Mouse (Mus musculus) testis, adult 2 months (tissue): ENCODE measurements at regions not wholly inside any gene's neighbourhood (a gene's known extent, or its start where the extent isn't known, plus 50 kb on each side); places are given as distances from the start of the nearest gene placed in this dataset.

Source experiments
- H3K27ac ChIP-seq: fragments of 200-500 bp; 2 replicates; pipeline ENCODE4 v1.5.1; 2012; ENCODE audit warnings: low read depth, low read length; ENCODE audit not compliant: control insufficient read depth, insufficient read depth
- H3K27me3 ChIP-seq: fragments of 200-500 bp; 2 replicates; pipeline ENCODE4 v1.6.1; 2012; ENCODE audit warnings: mild to moderate bottlenecking, low read length, moderate library complexity; ENCODE audit not compliant: control insufficient read depth, insufficient read depth
- H3K36me3 ChIP-seq: fragments of 200-500 bp; 2 replicates; pipeline ENCODE4 v1.6.1; 2012; ENCODE audit warnings: mild to moderate bottlenecking, low read length; ENCODE audit not compliant: control insufficient read depth, insufficient read depth
- H3K4me1 ChIP-seq: fragments of 200-500 bp; 2 replicates; pipeline ENCODE4 v1.6.1; 2012; ENCODE audit warnings: low read length; ENCODE audit not compliant: control insufficient read depth, insufficient read depth
- H3K4me3 ChIP-seq: fragments of 200-500 bp; 2 replicates; pipeline ENCODE4 v1.5.1; 2012; ENCODE audit warnings: low read depth, mild to moderate bottlenecking, low read length, moderate library complexity, mixed read lengths; ENCODE audit not compliant: control insufficient read depth
- CTCF ChIP-seq: fragments of 200-500 bp; IDR thresholded peaks from 2 replicates; pipeline ENCODE4 v1.5.1; 2012; ENCODE audit warnings: low read depth, mild to moderate bottlenecking, inconsistent platforms, low read length, moderate library complexity; ENCODE audit not compliant: control insufficient read depth, insufficient read depth, insufficient replicate concordance
- POLR2A ChIP-seq: fragments of 200-500 bp; IDR thresholded peaks from 2 replicates; pipeline ENCODE4 v1.6.1; 2012; ENCODE audit warnings: low read depth, mild to moderate bottlenecking, inconsistent platforms, low read length, moderate library complexity; ENCODE audit not compliant: control insufficient read depth

DNA sequence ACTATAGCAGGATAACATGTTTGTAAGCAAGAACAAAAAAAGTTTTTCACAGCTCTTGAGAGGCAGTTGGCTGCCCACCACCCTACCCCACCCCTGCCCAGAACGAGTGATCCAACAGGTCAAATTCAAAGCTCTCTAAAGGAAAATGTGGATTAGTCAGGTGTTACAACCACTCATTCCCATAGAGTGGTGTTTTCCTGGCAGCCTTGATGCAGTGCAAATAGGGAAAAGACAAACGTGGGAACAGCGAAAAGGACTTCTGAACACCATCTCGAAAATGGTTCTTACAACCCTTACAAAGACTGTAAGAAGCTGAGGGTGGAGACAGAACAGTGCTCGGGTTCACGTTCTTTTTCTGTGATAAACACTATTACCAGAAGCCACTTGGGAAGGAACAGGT, 523.8 kb downstream of the Gja1 start:
- Histone ChIP-seq H3K4me3 (no peak overlapping the region), H3K4me1 (no peaks in the 10 kb centered on the region), H3K27me3 (no peaks in the 10 kb centered on the region), H3K27ac (no peak overlapping the region), H3K36me3 (no peaks in the 10 kb centered on the region)
- no peak for TF ChIP-seq CTCF
- no peak for TF ChIP-seq POLR2A

- Histone ChIP-seq H3K36me3 (no peaks in the 10 kb centered on the region), H3K27me3 (no peaks in the 10 kb centered on the region), H3K4me1 (no peaks in the 10 kb centered on the region), H3K27ac (no peak overlapping the region), H3K4me3 (no peak overlapping the region)
- TF ChIP-seq CTCF (no peak), POLR2A (no peak)
Measured at GRCm38 (mm10) chr10:56912711-56913110, 535.6 kb downstream of the Gja1 start.

GRCm38 (mm10) chr10:56914103-56914502, 537.0 kb downstream of the Gja1 start:
- TF ChIP-seq POLR2A (no peak), CTCF (no peak)
- Histone ChIP-seq H3K4me3 (no peak overlapping the region), H3K27ac (no peak overlapping the region)

GRCm38 (mm10) chr10:56918412-56918811, 541.3 kb downstream of the Gja1 start:
- Histone ChIP-seq H3K4me3 (no peak overlapping the region), H3K27me3 (no peaks in the 10 kb centered on the region), H3K36me3 (no peaks in the 10 kb centered on the region), H3K27ac (no peak overlapping the region), H3K4me1 (peaks cover 5% of the 10 kb centered on the region)
- TF ChIP-seq POLR2A (no peak), CTCF (no peak)

More at GRCm38 (mm10) chr10:56914103-56914502, 537.0 kb downstream of the Gja1 start:
- H3K27me3 ChIP-seq = no peaks in the 10 kb centered on the region
- H3K36me3 ChIP-seq = no peaks in the 10 kb centered on the region
- H3K4me1 ChIP-seq = no peaks in the 10 kb centered on the region

DNA sequence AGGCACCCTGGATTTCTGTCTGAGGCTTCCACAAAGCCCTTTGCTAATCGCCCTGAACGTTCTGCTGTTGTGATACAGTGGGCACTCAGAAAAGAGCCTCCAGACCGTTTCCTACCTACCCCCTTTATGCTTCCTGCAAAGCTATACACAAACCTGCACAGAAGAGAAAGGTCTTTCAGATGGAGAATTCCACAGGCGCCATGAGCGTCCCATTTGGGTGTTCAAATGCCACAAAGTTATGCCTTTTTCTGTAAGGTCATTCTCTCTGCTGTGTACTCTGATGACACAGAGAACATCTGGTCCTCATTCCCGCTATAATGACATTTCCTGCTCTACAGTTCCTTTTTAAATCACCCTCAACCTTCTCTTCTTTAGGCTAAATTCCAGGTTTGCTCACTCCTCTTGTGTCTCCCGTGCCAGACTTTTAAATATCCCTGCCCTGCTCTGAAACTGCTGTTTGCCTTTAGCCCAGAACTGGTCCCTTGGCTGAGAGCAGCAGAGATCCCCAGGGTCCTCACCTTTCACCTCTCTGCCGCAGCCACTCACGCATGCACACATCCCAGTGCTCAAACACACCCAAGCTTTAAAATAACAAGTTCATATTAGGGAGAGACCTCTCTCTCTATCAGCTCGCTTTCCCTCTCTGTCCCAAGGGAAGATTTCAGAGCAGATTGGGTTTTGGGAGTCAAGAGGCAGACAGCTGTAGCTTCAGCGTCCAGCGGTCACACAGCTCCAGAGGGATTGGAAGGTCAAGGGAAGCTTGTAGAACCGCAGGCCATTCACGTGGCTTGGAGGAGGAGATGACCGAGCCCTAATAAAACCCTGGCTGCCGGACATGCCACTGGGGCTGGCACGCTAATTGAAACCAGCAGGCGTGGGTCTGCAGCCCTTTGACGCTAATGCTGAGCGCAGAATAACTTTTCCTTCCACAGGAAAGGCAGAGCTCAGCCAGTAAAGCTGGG, 543.9 kb downstream of the Gja1 start:
- no peaks in the 10 kb centered on the region for H3K27me3 ChIP-seq
- no peak overlapping the region for H3K4me3 ChIP-seq
- no peak overlapping the region for H3K27ac ChIP-seq
- no peaks in the 10 kb centered on the region for H3K36me3 ChIP-seq
- H3K4me1 ChIP-seq = peaks cover 5% of the 10 kb centered on the region
- TF ChIP-seq POLR2A (no peak), CTCF (no peak)

- Histone ChIP-seq H3K4me3 (no peak overlapping the region), H3K27ac (no peak overlapping the region), H3K27me3 (no peaks in the 10 kb centered on the region), H3K36me3 (no peaks in the 10 kb centered on the region), H3K4me1 (no peaks in the 10 kb centered on the region)
- TF ChIP-seq POLR2A = no peak
- TF ChIP-seq CTCF = no peak
Measured at GRCm38 (mm10) chr10:56935174-56935573, 551.0 kb upstream of the Hsf2 start.

DNA sequence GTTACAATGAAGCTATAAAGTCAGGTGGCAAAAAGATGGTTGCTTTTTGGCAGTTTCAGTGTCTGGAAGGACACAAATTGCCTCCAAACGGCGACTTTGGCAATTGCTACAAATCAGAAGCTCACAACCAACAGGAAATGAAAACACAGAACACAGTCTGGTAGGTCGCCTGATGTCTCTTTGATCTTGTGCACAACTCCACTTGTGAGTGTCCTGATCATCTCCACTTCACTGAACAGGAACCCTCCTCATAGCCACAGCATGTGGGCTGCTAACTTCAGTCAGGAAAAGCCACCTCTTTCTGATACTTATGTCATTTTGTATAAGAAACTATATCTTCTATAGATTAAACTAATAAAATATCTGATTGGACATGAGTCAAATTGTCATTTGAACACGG, 544.2 kb upstream of the Hsf2 start:
- no peaks in the 10 kb centered on the region for H3K27me3 ChIP-seq
- H3K27ac ChIP-seq = no peak overlapping the region
- H3K36me3 ChIP-seq = no peaks in the 10 kb centered on the region
- TF ChIP-seq POLR2A (no peak), CTCF (no peak)
- H3K4me3 ChIP-seq = no peak overlapping the region
- H3K4me1 ChIP-seq = no peaks in the 10 kb centered on the region
